Mouse (Mus musculus): ENCODE data around the gene Tysnd1.

Tysnd1 gene

GRCm38 (mm10) chr10:61694870-61695670 is at the start of gene Tysnd1:
TSS of gene Tysnd1 (plus strand) at chr10:61695514.
- peak; percentile 95 for DNase-seq (ENCODE audit: low read depth, low spot score)
- Histone ChIP-seq H3K36me3 (ENCODE audit: control insufficient read depth, insufficient read depth, low read length, poor library complexity, severe bottlenecking) (peaks cover 18% of the 10 kb centered on the region), H3K27me3 (ENCODE audit: control insufficient read depth, insufficient read depth, low read length, poor library complexity, severe bottlenecking) (no peaks in the 10 kb centered on the region)

GRCm38 (mm10) chr10:61646557-61646956 is 48.8 kb upstream of the Tysnd1 start:
- no peak for DNase-seq (ENCODE audit: low read depth, low spot score)

GRCm38 (mm10) chr10:61647790-61648736 is 47.3 kb upstream of the Tysnd1 start, which contains the start of gene Ppa1:
TSS of gene Ppa1 (plus strand) at chr10:61648552.
- Histone ChIP-seq H3K36me3 (ENCODE audit: control insufficient read depth, insufficient read depth, low read length, poor library complexity, severe bottlenecking) (no peaks in the 10 kb centered on the region), H3K27me3 (ENCODE audit: control insufficient read depth, insufficient read depth, low read length, poor library complexity, severe bottlenecking) (no peaks in the 10 kb centered on the region)
- peak; percentile 91 for DNase-seq (ENCODE audit: low read depth, low spot score)

More at GRCm38 (mm10) chr10:61646557-61646956, 48.8 kb upstream of the Tysnd1 start:
- Histone ChIP-seq H3K27me3 (ENCODE audit: control insufficient read depth, insufficient read depth, low read length, poor library complexity, severe bottlenecking) (no peaks in the 10 kb centered on the region), H3K36me3 (ENCODE audit: control insufficient read depth, insufficient read depth, low read length, poor library complexity, severe bottlenecking) (no peaks in the 10 kb centered on the region)

GRCm38 (mm10) chr10:61648737-61649645 is 46.3 kb upstream of the Tysnd1 start:
- DNase-seq (ENCODE audit: low read depth, low spot score): peak; percentile 29
- no peaks in the 10 kb centered on the region for H3K36me3 ChIP-seq (ENCODE audit: control insufficient read depth, insufficient read depth, low read length, poor library complexity, severe bottlenecking)
- no peaks in the 10 kb centered on the region for H3K27me3 ChIP-seq (ENCODE audit: control insufficient read depth, insufficient read depth, low read length, poor library complexity, severe bottlenecking)

GRCm38 (mm10) chr10:61654105-61654504 is 41.2 kb upstream of the Tysnd1 start:
- no peak for DNase-seq (ENCODE audit: low read depth, low spot score)
- Histone ChIP-seq H3K36me3 (ENCODE audit: control insufficient read depth, insufficient read depth, low read length, poor library complexity, severe bottlenecking) (no peaks in the 10 kb centered on the region), H3K27me3 (ENCODE audit: control insufficient read depth, insufficient read depth, low read length, poor library complexity, severe bottlenecking) (no peaks in the 10 kb centered on the region)

GRCm38 (mm10) chr10:61654691-61655090 is 40.6 kb upstream of the Tysnd1 start:
- DNase-seq (ENCODE audit: low read depth, low spot score): no peak
- H3K27me3 ChIP-seq (ENCODE audit: control insufficient read depth, insufficient read depth, low read length, poor library complexity, severe bottlenecking): no peaks in the 10 kb centered on the region
- no peaks in the 10 kb centered on the region for H3K36me3 ChIP-seq (ENCODE audit: control insufficient read depth, insufficient read depth, low read length, poor library complexity, severe bottlenecking)

- H3K27me3 ChIP-seq (ENCODE audit: control insufficient read depth, insufficient read depth, low read length, poor library complexity, severe bottlenecking): no peaks in the 10 kb centered on the region
- H3K36me3 ChIP-seq (ENCODE audit: control insufficient read depth, insufficient read depth, low read length, poor library complexity, severe bottlenecking): no peaks in the 10 kb centered on the region
- no peak for DNase-seq (ENCODE audit: low read depth, low spot score)
Observed at GRCm38 (mm10) chr10:61655188-61655587, 40.1 kb upstream of the Tysnd1 start.

GRCm38 (mm10) chr10:61656928-61657882 is 38.1 kb upstream of the Tysnd1 start:
- Histone ChIP-seq H3K27me3 (ENCODE audit: control insufficient read depth, insufficient read depth, low read length, poor library complexity, severe bottlenecking) (no peaks in the 10 kb centered on the region), H3K36me3 (ENCODE audit: control insufficient read depth, insufficient read depth, low read length, poor library complexity, severe bottlenecking) (no peaks in the 10 kb centered on the region)
- DNase-seq (ENCODE audit: low read depth, low spot score): no peak

GRCm38 (mm10) chr10:61657985-61658384 is 37.3 kb upstream of the Tysnd1 start:
- Histone ChIP-seq H3K27me3 (ENCODE audit: control insufficient read depth, insufficient read depth, low read length, poor library complexity, severe bottlenecking) (no peaks in the 10 kb centered on the region), H3K36me3 (ENCODE audit: control insufficient read depth, insufficient read depth, low read length, poor library complexity, severe bottlenecking) (no peaks in the 10 kb centered on the region)
- peak; percentile 77 for DNase-seq (ENCODE audit: low read depth, low spot score)

- no peak for DNase-seq (ENCODE audit: low read depth, low spot score)
- Histone ChIP-seq H3K36me3 (ENCODE audit: control insufficient read depth, insufficient read depth, low read length, poor library complexity, severe bottlenecking) (no peaks in the 10 kb centered on the region), H3K27me3 (ENCODE audit: control insufficient read depth, insufficient read depth, low read length, poor library complexity, severe bottlenecking) (no peaks in the 10 kb centered on the region)
Observed at GRCm38 (mm10) chr10:61661887-61662286, 33.4 kb upstream of the Tysnd1 start.

- no peaks in the 10 kb centered on the region for H3K36me3 ChIP-seq (ENCODE audit: control insufficient read depth, insufficient read depth, low read length, poor library complexity, severe bottlenecking)
- no peak for DNase-seq (ENCODE audit: low read depth, low spot score)
- no peaks in the 10 kb centered on the region for H3K27me3 ChIP-seq (ENCODE audit: control insufficient read depth, insufficient read depth, low read length, poor library complexity, severe bottlenecking)
Observed at GRCm38 (mm10) chr10:61662391-61662988, 32.8 kb upstream of the Tysnd1 start.

- Histone ChIP-seq H3K36me3 (ENCODE audit: control insufficient read depth, insufficient read depth, low read length, poor library complexity, severe bottlenecking) (no peaks in the 10 kb centered on the region; the same call in 1 of the 2 replicates), H3K27me3 (ENCODE audit: control insufficient read depth, insufficient read depth, low read length, poor library complexity, severe bottlenecking) (no peaks in the 10 kb centered on the region)
- no peak for DNase-seq (ENCODE audit: low read depth, low spot score)
Observed at GRCm38 (mm10) chr10:61665111-61665510, 30.2 kb upstream of the Tysnd1 start.

- Histone ChIP-seq H3K27me3 (ENCODE audit: control insufficient read depth, insufficient read depth, low read length, poor library complexity, severe bottlenecking) (no peaks in the 10 kb centered on the region), H3K36me3 (ENCODE audit: control insufficient read depth, insufficient read depth, low read length, poor library complexity, severe bottlenecking) (no peaks in the 10 kb centered on the region; the same call in 1 of the 2 replicates)
- DNase-seq (ENCODE audit: low read depth, low spot score): no peak
Observed at GRCm38 (mm10) chr10:61665651-61666050, 29.7 kb upstream of the Tysnd1 start.
